Mouse (Mus musculus): ENCODE measurements at regions not wholly inside any gene's neighbourhood (a gene's known extent, or its start where the extent isn't known, plus 50 kb on each side); places are given as distances from the start of the nearest gene placed in this dataset.

- no peak for TF ChIP-seq EP300 (IDR thresholded peaks at IDR 0.05; ENCODE audit: low read depth)
- TF ChIP-seq CTCF (IDR thresholded peaks at IDR 0.05; ENCODE audit: low read depth) = peak; percentile 73
Measured at GRCm38 (mm10) chr15:96848150-96848549, 148.6 kb upstream of the Slc38a2 start.

All from liver, embryonic 14.5 days (tissue).